Mouse (Mus musculus): ENCODE data around the gene Stoml3. TPM values are rescaled to one million over a fixed set of nuclear protein-coding genes. Genes with fewer than 3 reads are reported as not detected.
A peak's percentile ranks its signal among the peaks of the same experiment; 100 is the strongest.

Gene Stoml3
- not detected in 2 replicates for polyA plus RNA-seq (2016; fragmentation: Nextera tagmentation; extraction: Ambion mirVana)

DNA sequence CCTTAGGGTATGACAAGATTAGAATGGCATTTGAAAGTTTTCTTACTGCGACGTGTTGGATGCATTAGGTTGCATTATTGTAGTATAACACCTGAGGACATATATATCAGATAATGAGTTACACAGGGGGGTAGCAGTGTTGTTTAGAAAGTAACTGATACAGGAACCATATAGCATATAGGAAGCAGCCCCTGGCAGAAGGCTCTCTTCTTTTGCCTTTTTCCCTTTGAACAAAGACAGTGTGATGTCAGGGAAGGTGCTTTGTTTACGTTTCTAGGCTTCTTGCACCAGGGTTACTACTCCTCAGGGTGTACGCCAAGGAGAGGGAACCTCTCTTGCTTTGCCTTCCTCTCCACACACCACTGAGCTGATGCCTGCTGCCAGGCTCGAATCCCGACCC is at the start of gene Stoml3:
Stoml3 (plus strand) TSS at position 301 of the 400 bp plus-strand sequence.
- Histone ChIP-seq H3K27ac (no peak within 1 kb of the TSS), H3K27me3 (no peaks in the 10 kb centered on the region), H3K4me1 (peaks cover 4% of the 10 kb centered on the region; the same call in 1 of the 2 replicates), H3K9me3 (no peaks in the 10 kb centered on the region), H3K4me2 (replicated peaks) (no peak within 1 kb of the TSS), H3K4me3 (no peak within 1 kb of the TSS), H3K9ac (no peak within 1 kb of the TSS), H3K36me3 (no peaks in the 10 kb centered on the region)
- no peak for ATAC-seq (ENCODE audit: insufficient number of reproducible peaks, insufficient read depth, low FRiP score, low TSS enrichment)
- 75% methylated on average over 6 of the region's 6 CpGs for WGBS

DNA sequence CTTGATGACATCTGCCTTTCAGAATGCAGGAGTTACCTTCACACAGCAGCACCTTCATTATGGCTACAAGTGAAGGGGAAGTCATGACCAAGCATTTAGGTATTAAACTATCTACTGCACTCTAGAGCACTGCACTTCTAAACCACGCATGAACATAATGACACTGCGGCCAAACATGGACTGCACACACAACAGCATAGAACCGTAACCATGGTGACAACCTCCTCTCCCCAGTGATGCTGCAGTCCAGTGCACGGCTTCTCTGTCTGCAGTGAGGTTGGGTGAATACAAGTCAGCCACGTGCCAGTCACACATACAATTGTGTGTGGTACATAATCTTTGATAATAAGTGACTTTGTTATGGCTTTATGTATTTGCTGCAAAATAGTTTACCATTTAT is 42.9 kb upstream of the Stoml3 start:
- H3K4me3 ChIP-seq: no peak overlapping the region
- H3K9ac ChIP-seq: no peak overlapping the region
- H3K27ac ChIP-seq: no peak overlapping the region
- H3K36me3 ChIP-seq: no peaks in the 10 kb centered on the region; the same call in 1 of the 2 replicates
- no peak overlapping the region for H3K4me2 ChIP-seq (replicated peaks)
- no peaks in the 10 kb centered on the region for H3K27me3 ChIP-seq
- WGBS: 87% methylated on average over 5 of the region's 5 CpGs
- H3K9me3 ChIP-seq: no peaks in the 10 kb centered on the region
- no peak for ATAC-seq (ENCODE audit: insufficient number of reproducible peaks, insufficient read depth, low FRiP score, low TSS enrichment)
- no peaks in the 10 kb centered on the region for H3K4me1 ChIP-seq

DNA sequence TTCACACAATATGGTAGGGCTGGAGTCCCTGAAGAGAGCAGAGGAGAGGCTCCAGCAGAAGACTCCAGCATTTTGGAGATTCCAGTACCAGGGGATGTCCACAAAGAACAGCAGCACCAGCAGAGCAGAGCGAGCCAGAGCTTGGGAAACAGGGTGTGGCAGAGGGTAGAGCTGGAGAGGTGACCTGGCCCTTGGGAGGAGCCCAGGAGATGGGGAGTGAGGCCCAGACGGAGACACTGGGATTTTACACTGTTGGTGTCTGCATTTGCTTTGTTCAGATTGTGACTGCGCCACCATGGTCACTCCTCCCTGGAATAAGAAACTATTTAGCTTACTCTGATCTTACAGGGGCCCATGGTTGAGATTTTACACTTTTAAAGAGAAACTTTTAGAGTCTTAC is 41.7 kb upstream of the Stoml3 start:
- no peak overlapping the region for H3K4me3 ChIP-seq
- no peak for ATAC-seq (ENCODE audit: insufficient number of reproducible peaks, insufficient read depth, low FRiP score, low TSS enrichment)
- H3K9ac ChIP-seq: no peak overlapping the region
- no peak overlapping the region for H3K4me2 ChIP-seq (replicated peaks)
- H3K4me1 ChIP-seq: no peaks in the 10 kb centered on the region
- H3K27me3 ChIP-seq: no peaks in the 10 kb centered on the region
- no peaks in the 10 kb centered on the region for H3K9me3 ChIP-seq
- H3K27ac ChIP-seq: no peak overlapping the region
- H3K36me3 ChIP-seq: peaks cover 10% of the 10 kb centered on the region
- WGBS: 88% methylated on average over 3 of the region's 3 CpGs

- WGBS: 25% methylated on average over 2 of the region's 2 CpGs
- Histone ChIP-seq H3K4me2 (replicated peaks) (no peak overlapping the region), H3K27me3 (no peaks in the 10 kb centered on the region), H3K27ac (no peak overlapping the region), H3K9me3 (no peaks in the 10 kb centered on the region), H3K9ac (no peak overlapping the region), H3K4me3 (no peak overlapping the region), H3K36me3 (peaks cover 24% of the 10 kb centered on the region), H3K4me1 (no peaks in the 10 kb centered on the region)
- ATAC-seq (ENCODE audit: insufficient number of reproducible peaks, insufficient read depth, low FRiP score, low TSS enrichment): no peak
These were observed 40.2 kb upstream of the Stoml3 start for GRCm38 (mm10) chr3:53448208-53448607.

GRCm38 (mm10) chr3:53450666-53451065 is 37.8 kb upstream of the Stoml3 start:
- Histone ChIP-seq H3K4me1 (no peaks in the 10 kb centered on the region), H3K36me3 (peaks cover 47% of the 10 kb centered on the region), H3K4me2 (replicated peaks) (no peak overlapping the region), H3K27me3 (no peaks in the 10 kb centered on the region), H3K27ac (no peak overlapping the region), H3K4me3 (no peak overlapping the region), H3K9ac (no peak overlapping the region), H3K9me3 (no peaks in the 10 kb centered on the region)
- no peak for ATAC-seq (ENCODE audit: insufficient number of reproducible peaks, insufficient read depth, low FRiP score, low TSS enrichment)
- 90% methylated on average over 11 of the region's 11 CpGs for WGBS

- Histone ChIP-seq H3K36me3 (peaks cover 64% of the 10 kb centered on the region), H3K4me3 (no peak overlapping the region), H3K4me1 (no peaks in the 10 kb centered on the region), H3K9me3 (no peaks in the 10 kb centered on the region), H3K27me3 (no peaks in the 10 kb centered on the region), H3K27ac (no peak overlapping the region), H3K9ac (no peak overlapping the region), H3K4me2 (replicated peaks) (no peak overlapping the region)
- 86% methylated on average over 10 of the region's 10 CpGs for WGBS
- ATAC-seq (ENCODE audit: insufficient number of reproducible peaks, insufficient read depth, low FRiP score, low TSS enrichment): no peak
These were observed 36.1 kb upstream of the Stoml3 start for GRCm38 (mm10) chr3:53452351-53452750.

- H3K36me3 ChIP-seq: peaks cover 72% of the 10 kb centered on the region
- no peak overlapping the region for H3K4me2 ChIP-seq (replicated peaks)
- H3K4me1 ChIP-seq: no peaks in the 10 kb centered on the region
- no peak overlapping the region for H3K4me3 ChIP-seq
- no peaks in the 10 kb centered on the region for H3K9me3 ChIP-seq
- H3K9ac ChIP-seq: no peak overlapping the region
- ATAC-seq (ENCODE audit: insufficient number of reproducible peaks, insufficient read depth, low FRiP score, low TSS enrichment): no peak
- H3K27ac ChIP-seq: no peak overlapping the region
- WGBS: 92% methylated on average over 7 of the region's 7 CpGs
- H3K27me3 ChIP-seq: no peaks in the 10 kb centered on the region
These were observed 35.1 kb upstream of the Stoml3 start for GRCm38 (mm10) chr3:53453346-53453745.

DNA sequence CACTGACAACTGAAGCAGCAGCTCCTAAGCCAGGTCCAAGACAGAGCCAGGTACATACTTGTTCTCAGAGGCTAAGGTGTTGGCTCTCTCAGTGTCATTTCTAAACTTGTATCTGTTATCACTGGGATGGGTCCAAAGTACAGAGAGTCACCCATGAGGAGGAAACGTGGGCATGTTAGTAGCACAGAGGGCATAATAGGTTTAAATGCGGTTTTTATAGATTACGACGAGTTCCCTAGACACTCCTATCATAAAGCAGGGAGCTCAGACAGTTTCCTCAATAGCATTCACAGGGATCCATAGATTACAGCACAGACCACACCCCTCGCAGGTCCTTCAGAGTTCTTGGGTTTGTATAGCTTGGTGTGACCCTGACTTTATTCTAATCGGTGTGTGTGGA is 34.4 kb upstream of the Stoml3 start:
- Histone ChIP-seq H3K27me3 (no peaks in the 10 kb centered on the region), H3K27ac (no peak overlapping the region), H3K9ac (no peak overlapping the region), H3K9me3 (no peaks in the 10 kb centered on the region), H3K4me3 (no peak overlapping the region), H3K36me3 (peaks cover 76% of the 10 kb centered on the region), H3K4me2 (replicated peaks) (no peak overlapping the region), H3K4me1 (no peaks in the 10 kb centered on the region)
- WGBS: 93% methylated on average over 6 of the region's 6 CpGs
- ATAC-seq (ENCODE audit: insufficient number of reproducible peaks, insufficient read depth, low FRiP score, low TSS enrichment): no peak

- 93% methylated on average over 6 of the region's 6 CpGs for WGBS
- ATAC-seq (ENCODE audit: insufficient number of reproducible peaks, insufficient read depth, low FRiP score, low TSS enrichment): no peak
- Histone ChIP-seq H3K4me3 (no peak overlapping the region), H3K27me3 (no peaks in the 10 kb centered on the region), H3K36me3 (peaks cover 79% of the 10 kb centered on the region), H3K9me3 (no peaks in the 10 kb centered on the region), H3K27ac (no peak overlapping the region), H3K4me1 (no peaks in the 10 kb centered on the region), H3K4me2 (replicated peaks) (no peak overlapping the region), H3K9ac (no peak overlapping the region)
These were observed 33.9 kb upstream of the Stoml3 start for GRCm38 (mm10) chr3:53454561-53454960.

DNA sequence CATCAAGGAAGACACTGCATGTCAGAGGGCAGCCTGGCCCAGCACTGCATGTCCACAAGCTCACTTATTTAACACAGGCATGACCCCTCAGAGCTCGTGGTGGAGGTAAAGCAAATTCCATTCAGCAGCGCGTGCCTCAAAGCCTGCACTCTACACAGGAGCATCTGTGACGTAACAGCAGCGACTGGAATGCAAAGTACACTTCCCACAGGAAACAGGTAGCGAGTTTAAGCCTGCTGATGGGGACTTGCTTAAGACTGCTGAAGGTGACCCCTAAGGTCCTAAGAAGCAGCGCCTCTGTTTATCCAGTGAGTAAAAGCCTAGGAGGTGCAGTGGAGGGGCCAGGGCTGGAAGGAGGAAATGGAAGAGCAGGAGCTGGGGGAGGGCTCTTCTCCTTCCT is 33.5 kb upstream of the Stoml3 start:
- no peaks in the 10 kb centered on the region for H3K27me3 ChIP-seq
- H3K4me2 ChIP-seq (replicated peaks): no peak overlapping the region
- no peak overlapping the region for H3K27ac ChIP-seq
- no peak for ATAC-seq (ENCODE audit: insufficient number of reproducible peaks, insufficient read depth, low FRiP score, low TSS enrichment)
- H3K9me3 ChIP-seq: no peaks in the 10 kb centered on the region
- peaks cover 79% of the 10 kb centered on the region for H3K36me3 ChIP-seq
- H3K4me1 ChIP-seq: no peaks in the 10 kb centered on the region
- no peak overlapping the region for H3K9ac ChIP-seq
- 71% methylated on average over 7 of the region's 7 CpGs for WGBS
- H3K4me3 ChIP-seq: no peak overlapping the region

- Histone ChIP-seq H3K36me3 (peaks cover 65% of the 10 kb centered on the region), H3K9me3 (no peaks in the 10 kb centered on the region), H3K9ac (no peak overlapping the region), H3K27me3 (no peaks in the 10 kb centered on the region), H3K27ac (no peak overlapping the region), H3K4me2 (replicated peaks) (no peak overlapping the region), H3K4me1 (peaks cover 7% of the 10 kb centered on the region), H3K4me3 (no peak overlapping the region)
- 76% methylated on average over 5 of the region's 5 CpGs for WGBS
- no peak for ATAC-seq (ENCODE audit: insufficient number of reproducible peaks, insufficient read depth, low FRiP score, low TSS enrichment)
These were observed 30.7 kb upstream of the Stoml3 start for GRCm38 (mm10) chr3:53457750-53458149.

GRCm38 (mm10) chr3:53460106-53460505 is 28.3 kb upstream of the Stoml3 start:
- Histone ChIP-seq H3K27ac (no peak overlapping the region), H3K4me1 (peaks cover 11% of the 10 kb centered on the region), H3K27me3 (no peaks in the 10 kb centered on the region), H3K4me2 (replicated peaks) (no peak overlapping the region), H3K9me3 (no peaks in the 10 kb centered on the region), H3K9ac (no peak overlapping the region), H3K4me3 (no peak overlapping the region), H3K36me3 (peaks cover 42% of the 10 kb centered on the region)
- ATAC-seq (ENCODE audit: insufficient number of reproducible peaks, insufficient read depth, low FRiP score, low TSS enrichment): no peak
- 92% methylated on average over 9 of the region's 9 CpGs for WGBS

- Histone ChIP-seq H3K9ac (peak overlapping the region; percentile 89), H3K4me1 (peaks cover 29% of the 10 kb centered on the region), H3K36me3 (peaks cover 18% of the 10 kb centered on the region), H3K9me3 (no peaks in the 10 kb centered on the region), H3K27ac (peak overlapping the region; percentile 86), H3K4me3 (peak overlapping the region; percentile 92), H3K4me2 (replicated peaks) (peak overlapping the region; percentile 70), H3K27me3 (no peaks in the 10 kb centered on the region)
- 4% methylated on average over 9 of the region's 9 CpGs for WGBS
- ATAC-seq (ENCODE audit: insufficient number of reproducible peaks, insufficient read depth, low FRiP score, low TSS enrichment): no peak
These were observed 25.8 kb upstream of the Stoml3 start for GRCm38 (mm10) chr3:53462701-53463045.
